Mouse (Mus musculus): Measurements from ENCODE around the gene Acox2. TPM values are rescaled to one million over a fixed set of nuclear protein-coding genes. Genes with fewer than 3 reads are reported as not detected.

Acox2 gene
- total RNA-seq, 2 experiments from 2014 or later = 0.50 to 0.92 TPM

- no peak for DNase-seq
Measured at GRCm38 (mm10) chr14:8249206-8249605, 9.9 kb downstream of the Acox2 start.

GRCm38 (mm10) chr14:8246878-8247277, 12.3 kb downstream of the Acox2 start:
- DNase-seq = no peak

DNA sequence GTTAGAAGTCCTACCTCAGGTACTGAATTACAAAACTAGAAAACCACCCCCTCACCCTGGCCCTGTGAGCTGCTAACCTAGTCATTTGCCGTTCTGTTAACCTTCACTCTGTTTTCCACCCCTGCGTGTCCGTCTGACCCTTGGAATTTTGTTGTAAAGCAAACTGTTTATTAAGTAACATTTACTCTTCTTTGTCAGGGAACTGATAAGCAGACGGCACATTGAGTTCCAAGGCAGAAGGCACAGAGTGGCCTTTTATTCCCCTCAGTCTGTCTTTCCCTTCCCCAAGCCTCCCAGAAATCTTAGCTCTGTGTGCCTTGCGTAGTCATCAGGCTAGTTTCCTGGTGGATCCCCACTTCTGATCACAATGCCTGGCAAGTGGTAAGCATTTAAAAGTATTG, 14.9 kb downstream of the Acox2 start:
- no peak for DNase-seq

GRCm38 (mm10) chr14:8243136-8243888, 15.8 kb downstream of the Acox2 start:
- no peak for DNase-seq

- DNase-seq = peak; percentile 36 to 65
Measured at GRCm38 (mm10) chr14:8242388-8242920, 16.7 kb downstream of the Acox2 start.

GRCm38 (mm10) chr14:8241816-8242215, 17.3 kb downstream of the Acox2 start:
- no peak for DNase-seq

DNA sequence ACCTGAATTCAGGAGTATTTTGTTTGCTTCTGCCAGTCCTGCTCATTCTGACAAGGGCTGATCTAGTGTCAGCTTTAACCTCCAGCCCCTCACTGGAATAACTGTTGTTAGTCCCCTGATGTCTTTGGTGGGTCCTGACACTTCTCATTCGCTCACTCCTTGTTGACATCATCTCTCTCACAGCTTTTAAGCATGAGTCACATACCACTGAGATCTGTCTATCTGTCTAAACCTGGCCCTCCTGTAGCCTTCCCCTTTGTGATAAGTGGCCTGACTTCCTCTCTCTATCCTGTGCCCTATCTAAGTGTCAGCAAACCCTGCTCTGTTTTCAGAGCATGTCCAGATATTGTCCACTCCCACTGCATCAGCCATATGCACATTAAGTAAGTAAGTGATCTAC, 25.9 kb downstream of the Acox2 start:
- DNase-seq = no peak

DNA sequence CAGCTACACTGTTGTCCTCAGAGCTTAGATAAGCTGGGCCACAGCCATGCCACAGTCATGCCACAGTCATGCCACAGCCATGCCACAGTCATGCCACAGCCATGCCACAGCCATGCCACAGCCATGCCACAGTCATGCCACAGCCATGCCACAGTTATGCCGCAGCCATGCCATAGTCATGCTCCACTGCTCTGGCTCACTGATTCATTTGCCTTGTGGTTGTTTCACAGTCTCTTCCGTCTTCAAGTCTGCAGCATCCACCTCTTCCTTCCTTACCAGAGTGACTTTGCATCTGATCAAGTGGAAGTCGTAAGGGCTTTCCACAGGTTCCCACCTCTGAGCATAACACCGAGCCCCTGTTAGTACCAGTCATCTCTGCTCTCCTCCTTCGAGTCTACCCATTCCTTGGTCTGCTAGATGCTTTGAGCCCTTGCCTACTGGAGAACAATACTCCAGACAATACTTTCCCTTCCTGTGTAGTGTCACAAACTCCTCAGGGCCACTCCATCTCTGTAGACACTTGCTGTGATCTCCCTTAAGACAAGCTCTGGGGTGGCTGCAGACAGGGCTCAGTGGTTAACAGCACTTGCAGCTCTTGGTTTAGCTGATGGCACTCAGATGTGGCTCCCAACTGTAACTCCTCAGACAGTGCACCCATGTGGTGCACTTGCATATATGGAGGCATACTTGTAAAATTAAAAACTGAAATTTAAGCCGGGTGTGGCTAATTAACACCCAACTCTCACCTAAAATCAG, 26.8 kb downstream of the Acox2 start:
- no peak for DNase-seq

GRCm38 (mm10) chr14:8229367-8230019, 29.7 kb downstream of the Acox2 start:
- DNase-seq = no peak

DNA sequence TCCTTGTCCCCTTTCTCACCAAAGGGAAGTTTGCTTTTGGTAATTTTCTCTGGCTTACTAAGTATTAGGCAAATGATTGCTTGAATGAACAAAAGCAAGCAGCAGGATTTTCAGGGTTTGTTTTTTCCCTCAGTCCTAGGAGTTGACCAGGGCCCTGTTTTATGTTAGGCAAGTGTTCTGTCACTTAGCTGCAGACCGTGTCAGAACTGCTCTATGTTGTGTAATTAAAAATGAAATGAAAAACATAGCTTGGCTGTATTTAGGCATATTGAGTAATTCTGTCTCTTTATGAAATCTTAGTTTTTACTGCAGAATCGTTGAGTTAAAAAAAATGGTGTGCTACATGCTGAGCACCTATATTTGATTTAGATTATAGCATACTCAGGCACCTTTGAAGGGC, 34.3 kb downstream of the Acox2 start:
- no peak for DNase-seq

- no peak for DNase-seq
Measured at GRCm38 (mm10) chr14:8223506-8224293, 35.5 kb downstream of the Acox2 start.

DNA sequence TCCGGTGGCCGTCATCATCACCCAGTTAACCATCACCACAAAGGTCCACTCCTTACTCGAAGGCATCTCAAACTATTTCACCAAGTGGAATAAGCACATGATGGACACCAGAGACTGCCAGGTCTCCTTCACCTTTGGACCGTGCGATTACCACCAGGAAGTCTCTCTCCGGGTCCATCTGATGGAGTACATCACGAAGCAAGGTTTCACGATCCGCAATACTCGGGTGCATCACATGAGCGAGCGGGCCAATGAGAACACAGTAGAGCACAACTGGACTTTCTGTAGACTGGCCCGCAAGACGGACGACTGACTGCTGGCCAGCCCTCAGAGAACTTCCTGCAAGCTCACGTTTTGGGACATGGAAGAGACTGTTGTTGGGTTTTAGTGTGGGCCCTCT, 36.6 kb downstream of the Acox2 start:
- DNase-seq = no peak

DNA sequence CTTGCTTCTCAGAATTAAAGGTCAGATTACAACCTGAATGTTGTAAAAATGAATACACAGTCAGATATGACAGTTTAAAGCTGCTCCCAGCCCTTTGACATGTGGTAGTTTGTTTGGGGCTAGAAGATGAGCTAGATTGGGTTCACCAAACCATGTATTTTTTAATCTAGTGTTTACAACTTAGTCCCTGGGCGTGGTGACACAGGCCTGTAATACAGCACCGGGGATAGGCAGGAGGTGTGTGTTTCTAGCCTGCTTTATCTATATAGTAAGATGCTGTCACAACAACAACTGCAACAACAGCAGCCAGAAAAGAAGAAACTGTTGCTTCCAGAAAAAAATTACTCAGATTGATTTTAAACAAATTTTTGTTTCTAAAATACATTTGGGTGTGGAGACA, 38.2 kb downstream of the Acox2 start:
- no peak for DNase-seq

- peak in 1 of 2 experiments; percentile 12 for DNase-seq
Measured at GRCm38 (mm10) chr14:8220306-8220705, 38.8 kb downstream of the Acox2 start.

DNA sequence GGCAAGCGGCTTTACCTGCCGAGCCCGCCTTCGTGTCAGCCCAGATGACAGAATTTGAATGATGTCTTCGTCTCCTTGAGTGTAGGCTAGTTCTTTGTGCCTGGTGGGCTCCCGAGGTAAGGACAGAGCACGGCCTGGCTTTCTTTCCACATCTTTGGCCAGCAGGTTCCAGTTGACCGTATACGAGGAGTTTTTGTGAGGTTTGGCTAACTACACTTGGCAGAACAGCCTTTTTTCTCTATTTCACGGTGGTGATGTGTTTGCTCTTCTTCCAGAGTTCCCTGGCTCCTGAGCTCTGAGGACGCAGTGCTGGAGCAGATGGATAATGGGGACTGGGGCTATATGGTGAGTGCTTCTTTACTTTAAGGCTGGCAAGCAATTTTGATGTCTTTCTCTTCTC, 39.3 kb downstream of the Acox2 start:
- no peak for DNase-seq

DNA sequence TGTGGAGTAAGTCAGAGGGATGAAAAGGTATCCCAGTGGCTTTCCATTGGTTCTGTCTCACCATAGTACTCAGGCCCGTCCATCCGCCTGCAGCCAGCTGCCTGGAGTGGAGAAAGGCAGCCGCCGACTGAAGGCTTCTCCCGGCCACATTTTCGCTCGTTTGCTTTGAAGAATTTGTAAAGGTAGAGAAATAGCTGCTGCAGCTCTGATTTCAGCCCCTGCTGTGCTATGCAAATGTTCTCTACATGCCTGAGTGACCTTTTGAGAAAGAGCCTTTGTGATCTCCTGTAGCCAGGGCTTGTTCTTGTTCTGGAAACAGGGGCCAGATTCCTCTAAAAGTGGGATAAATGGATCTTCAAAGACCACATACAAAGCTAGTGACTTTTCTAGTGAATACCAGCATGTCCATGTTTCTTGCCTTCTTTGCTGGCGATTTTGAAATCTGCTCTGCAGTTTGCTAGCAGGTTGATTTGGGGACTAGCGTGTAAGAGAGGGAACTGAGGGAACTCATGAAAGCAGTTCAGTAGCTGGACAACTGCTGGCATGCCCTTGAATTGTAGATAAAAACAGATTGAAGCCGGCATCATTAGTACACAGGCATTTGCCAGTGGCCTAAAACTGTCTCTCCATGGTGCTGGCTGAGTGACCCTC, 40.3 kb downstream of the Acox2 start:
- DNase-seq = peak in 1 of 2 experiments; percentile 15

GRCm38 (mm10) chr14:8218238-8218637, 40.9 kb downstream of the Acox2 start:
- DNase-seq = no peak

DNA sequence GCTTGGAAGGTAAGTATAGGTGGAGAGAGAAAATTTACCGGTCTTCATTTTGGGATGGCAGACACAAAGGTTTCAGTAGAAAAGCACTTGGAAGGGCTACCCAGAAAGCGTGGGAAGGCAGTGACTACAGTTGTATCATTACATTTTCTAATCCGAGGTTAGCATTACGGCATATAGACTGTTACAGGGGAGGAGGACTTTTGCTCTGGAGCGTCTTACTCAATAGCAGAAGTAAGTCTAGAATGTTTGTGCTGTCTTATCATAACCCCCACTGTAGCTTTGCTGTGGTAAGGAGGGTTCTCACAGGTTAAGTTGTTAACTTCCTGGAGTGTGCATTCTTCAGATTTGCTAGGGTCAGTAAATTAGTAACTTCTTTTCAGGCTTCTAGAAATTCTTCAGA, 43.1 kb downstream of the Acox2 start:
- DNase-seq = no peak

GRCm38 (mm10) chr14:8215208-8215778, 43.9 kb downstream of the Acox2 start:
- peak in 1 of 2 experiments; percentile 12 for DNase-seq

- DNase-seq = peak; percentile 87 to 92
Measured at GRCm38 (mm10) chr14:8214299-8215207, 44.6 kb downstream of the Acox2 start.
